Mouse (Mus musculus) olfactory bulb, adult 2 months (tissue): ENCODE data around the gene Furin.

ENCODE experiments used
- CTCF ChIP-seq: fragments of 200-500 bp; IDR thresholded peaks from 2 replicates; pipeline ENCODE4 v1.5.1; 2012; ENCODE audit warnings: low read depth, mild to moderate bottlenecking, low read length, moderate library complexity; ENCODE audit not compliant: insufficient read depth
- POLR2A ChIP-seq: fragments of 200-500 bp; IDR thresholded peaks from 2 replicates; pipeline ENCODE4 v1.6.1; 2012; ENCODE audit warnings: mild to moderate bottlenecking, low read depth, low read length, moderate library complexity; ENCODE audit not compliant: insufficient read depth

- TF ChIP-seq POLR2A (no peak), CTCF (no peak)
These were observed 10.6 kb downstream of the Furin start for GRCm38 (mm10) chr7:80394600-80394999.
